Mouse (Mus musculus) thymus, postnatal 0 days (tissue): Measurements from ENCODE around the gene Dram1. TPM values are rescaled to one million over a fixed set of nuclear protein-coding genes. Genes with fewer than 3 reads are reported as not detected.
A peak's percentile ranks its signal among the peaks of the same experiment; 100 is the strongest.

Experiments used
- DNase-seq: peaks from one replicate; pipeline ENCODE4 v3.0.0-alpha.2; 2015; ENCODE audit warnings: low spot score
- polyA plus RNA-seq: library from polyadenylated mRNA; unstranded; fragments of >200 nt; fragmentation: Nextera tagmentation; extraction: Ambion mirVana; gene quantifications from 2 replicates; pipeline ENCODE4 v1.2.1, GENCODE M21; 2015

Gene Dram1
- polyA plus RNA-seq, 1 experiment from 2014 or later: 8.6 TPM

DNA sequence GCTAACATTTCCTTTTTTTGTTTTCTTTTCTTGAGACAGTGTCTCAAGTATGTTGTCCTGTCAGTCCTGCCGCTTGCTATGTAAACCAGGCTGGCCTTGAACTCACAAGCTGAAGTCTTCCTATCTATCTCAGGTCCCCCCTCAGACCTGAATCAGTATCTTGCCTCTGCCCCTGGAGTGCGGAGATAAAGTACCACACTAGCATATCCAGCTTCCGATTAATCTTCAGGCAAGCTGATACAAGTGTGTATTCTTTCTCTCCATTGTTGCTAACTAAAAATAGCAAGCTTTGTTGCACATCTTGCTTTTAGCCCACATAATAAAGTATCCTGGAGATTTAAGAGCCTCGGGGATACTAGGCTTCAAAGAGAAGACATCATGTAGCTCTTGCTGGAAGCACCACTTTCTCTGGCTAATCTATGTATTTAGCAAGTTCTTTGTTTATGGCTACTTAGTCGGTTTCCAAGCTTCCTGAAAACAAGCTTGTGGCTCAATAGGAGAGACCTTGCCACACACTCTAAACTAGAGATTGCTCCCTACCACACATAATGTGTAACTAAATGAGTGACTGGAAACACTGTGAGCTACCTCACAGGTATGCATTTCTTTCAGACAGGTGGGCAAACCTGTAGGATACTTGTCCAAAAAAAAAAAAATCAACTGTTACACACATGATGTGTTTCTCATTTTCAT lies 27.3 kb downstream of the Dram1 start:
- DNase-seq: no peak

- no peak for DNase-seq
Observed at GRCm38 (mm10) chr10:88350687-88351086, 28.2 kb downstream of the Dram1 start.

GRCm38 (mm10) chr10:88349800-88350199 lies 29.1 kb downstream of the Dram1 start:
- DNase-seq: no peak

- no peak for DNase-seq
Observed at GRCm38 (mm10) chr10:88346454-88347245, 32.2 kb downstream of the Dram1 start.

DNA sequence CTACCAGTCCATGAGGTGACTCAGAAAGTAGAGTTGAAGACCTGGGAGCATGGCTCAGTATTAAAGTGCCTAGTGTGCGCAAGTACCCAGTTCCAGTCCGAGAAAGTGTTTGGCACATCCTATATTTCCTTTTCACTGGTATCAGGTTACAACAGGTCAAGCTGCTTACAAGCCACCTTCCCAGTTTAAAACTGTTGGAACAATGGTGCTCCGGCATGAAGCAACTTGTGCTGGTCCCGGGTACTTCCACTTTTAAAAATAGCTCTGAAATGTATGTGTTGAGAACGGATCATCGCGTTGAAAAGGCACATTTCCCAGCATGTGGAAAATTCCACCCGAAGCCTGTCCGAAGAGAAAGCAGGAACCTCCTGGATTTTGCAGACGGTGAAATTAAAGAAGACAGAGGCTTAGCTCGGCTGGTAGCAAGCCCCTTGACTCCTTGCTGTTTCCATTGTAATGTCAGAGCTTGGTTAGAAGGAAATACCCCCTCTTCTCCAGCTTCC lies 32.9 kb downstream of the Dram1 start:
- no peak for DNase-seq

- no peak for DNase-seq
Observed at GRCm38 (mm10) chr10:88341368-88341767, 37.5 kb downstream of the Dram1 start.

GRCm38 (mm10) chr10:88340660-88341059 lies 38.2 kb downstream of the Dram1 start:
- no peak for DNase-seq

DNA sequence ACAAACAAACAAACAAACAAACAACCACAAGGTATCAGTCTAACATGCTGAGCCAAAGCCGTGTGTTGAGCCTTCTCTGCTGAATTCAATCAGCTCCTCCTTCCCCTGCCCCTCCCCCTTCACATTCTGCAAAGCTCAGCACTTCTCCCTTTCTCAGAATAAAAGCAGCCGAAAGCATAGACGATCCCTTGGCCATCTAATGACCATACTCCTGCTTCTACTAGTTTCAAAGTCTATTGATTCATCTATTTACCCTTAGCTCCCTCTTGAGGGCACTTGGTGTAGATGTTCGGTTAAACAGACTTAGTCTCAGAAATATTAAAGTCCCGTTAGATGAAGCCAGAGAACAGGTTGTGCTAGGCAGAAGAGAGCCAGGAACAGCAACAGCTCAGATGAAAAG lies 48.2 kb downstream of the Dram1 start:
- DNase-seq: no peak

GRCm38 (mm10) chr10:88328056-88328450 lies 50.8 kb downstream of the Dram1 start:
- no peak for DNase-seq

DNA sequence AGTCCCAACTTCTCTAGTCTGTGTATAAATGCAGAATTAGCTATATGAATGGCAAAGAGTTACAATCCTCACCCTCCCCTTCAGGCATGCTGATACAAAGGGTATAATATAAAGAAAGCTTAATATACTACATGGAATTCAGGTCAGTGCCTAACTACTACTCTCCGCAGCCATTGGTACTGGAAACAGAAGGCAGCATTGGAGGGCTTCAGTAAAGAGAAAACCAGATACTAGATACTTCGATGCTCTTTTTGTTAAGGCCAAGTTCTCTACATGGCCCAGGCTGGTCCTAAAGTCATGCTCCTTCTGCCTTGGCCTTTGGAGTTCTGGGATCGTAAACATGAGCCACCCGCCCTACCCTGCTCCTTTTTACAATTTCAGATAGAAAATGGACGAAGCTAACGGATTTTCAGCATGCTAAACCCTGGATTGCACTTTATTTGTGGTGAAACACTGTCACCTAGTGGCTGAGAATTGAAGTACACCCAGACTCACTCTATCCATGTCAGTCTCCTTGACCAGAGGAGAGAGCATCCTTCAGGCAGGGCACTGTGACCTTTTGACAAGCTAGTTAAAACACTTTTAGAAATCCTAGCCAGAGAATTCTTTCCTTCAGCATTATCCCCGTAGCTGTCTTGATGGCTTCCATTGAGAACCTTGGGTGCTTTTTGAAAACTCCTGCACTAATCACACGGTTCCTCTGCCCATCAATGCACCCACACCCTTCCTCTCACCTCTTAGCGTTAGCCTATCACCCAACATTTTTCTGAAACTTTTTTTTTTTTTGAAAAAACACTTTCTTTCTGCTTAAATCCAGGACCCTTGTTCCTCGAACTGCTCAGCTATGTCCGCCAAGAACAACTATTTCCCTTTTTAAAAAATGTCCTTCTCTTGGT lies 51.5 kb downstream of the Dram1 start:
- peak; percentile 67 for DNase-seq

- no peak for DNase-seq
Observed at GRCm38 (mm10) chr10:88321739-88322138, 57.1 kb downstream of the Dram1 start.

DNA sequence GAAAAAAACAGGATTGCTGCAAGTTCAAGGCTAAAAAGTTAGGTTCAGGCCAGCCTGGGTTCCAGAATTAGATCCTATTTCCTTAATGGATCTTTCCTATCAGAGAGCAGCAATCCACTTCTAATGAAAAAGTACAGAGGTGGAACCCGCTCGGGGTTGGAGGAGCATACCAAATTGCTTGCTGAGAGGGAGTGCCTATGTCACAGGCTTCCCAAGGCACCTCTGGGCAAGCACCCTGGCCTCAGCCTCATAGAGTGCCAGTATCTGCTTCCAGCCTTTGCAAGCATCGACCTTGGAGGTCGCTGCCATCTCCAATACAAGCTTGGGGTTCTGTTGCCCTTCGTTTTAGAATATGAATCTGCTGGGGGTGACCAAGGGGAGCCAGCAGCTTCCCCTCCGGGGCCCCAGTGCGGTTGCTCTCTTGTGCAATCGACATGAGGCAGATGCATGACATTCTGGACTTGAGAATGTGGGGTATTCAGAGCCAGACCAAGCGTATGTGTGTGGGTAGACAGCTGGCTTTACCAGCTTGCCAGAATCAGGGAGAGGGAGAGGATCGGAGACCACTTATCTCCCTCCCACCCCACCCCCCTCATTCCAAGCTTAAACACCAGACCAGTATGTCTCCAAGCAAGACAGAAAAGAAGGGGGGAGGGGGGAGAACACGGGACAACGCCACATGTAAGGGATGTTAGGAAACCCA lies 58.0 kb downstream of the Dram1 start:
- DNase-seq: no peak

DNA sequence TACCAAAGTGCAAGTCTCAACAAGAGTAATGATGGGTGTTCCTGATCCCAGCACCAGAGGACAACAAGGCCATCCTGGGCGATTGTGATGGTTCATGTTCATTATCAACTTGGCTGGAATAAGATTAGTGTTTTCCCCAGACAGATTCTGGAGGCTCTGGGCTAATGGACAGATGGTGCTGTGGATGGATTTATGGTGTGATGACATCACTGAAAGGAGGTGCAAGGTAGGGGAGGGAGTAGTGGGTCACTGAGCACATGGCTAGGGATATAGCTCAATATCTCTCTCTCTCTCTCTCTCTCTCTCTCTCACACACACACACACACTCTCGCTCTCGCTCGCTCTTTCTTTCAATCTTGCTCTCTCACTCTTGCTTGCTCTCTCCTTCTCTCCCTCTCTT lies 60.7 kb downstream of the Dram1 start:
- DNase-seq: no peak

GRCm38 (mm10) chr10:88317151-88317550 lies 61.7 kb downstream of the Dram1 start:
- no peak for DNase-seq

- no peak for DNase-seq
Observed at GRCm38 (mm10) chr10:88314841-88315240, 64.0 kb downstream of the Dram1 start.

GRCm38 (mm10) chr10:88309851-88310250 lies 69.0 kb downstream of the Dram1 start:
- no peak for DNase-seq

DNA sequence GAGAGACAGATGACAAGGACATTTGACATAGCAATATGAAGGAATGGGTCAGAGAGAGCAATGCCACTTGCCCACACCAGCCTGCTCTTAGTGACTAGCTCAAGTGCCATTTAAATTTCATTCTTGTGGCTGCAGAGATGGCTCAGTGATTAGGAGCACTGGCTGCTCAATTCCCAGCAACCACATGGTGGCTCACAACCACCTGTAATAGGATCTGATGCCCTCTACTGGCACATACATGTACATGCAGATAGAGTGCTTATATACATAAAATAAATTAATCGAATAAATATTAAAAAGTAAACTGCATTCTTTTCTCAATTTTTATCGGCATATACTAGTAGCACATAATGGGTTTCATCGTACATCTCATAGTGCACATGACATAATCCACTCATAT lies 72.6 kb downstream of the Dram1 start:
- DNase-seq: no peak

DNA sequence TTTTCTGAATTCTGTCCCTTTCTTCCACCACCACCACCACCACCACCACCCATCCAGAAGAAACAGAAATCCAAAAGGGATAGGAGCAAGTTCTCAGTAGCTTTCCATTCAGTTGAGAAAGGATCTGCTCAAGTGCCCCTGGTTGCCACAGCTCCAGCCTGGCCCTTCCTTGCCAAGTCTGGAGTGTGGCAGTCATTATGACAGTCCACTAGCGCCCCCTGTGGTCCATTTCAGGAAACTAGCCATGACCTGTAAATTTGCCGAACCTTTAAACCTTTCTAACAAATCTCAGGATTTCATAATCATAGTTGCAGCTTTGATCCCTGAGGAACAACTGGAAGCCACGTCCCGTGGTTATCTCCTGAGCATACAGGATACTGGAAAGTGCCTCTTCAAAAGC lies 74.6 kb downstream of the Dram1 start:
- peak; percentile 66 for DNase-seq

DNA sequence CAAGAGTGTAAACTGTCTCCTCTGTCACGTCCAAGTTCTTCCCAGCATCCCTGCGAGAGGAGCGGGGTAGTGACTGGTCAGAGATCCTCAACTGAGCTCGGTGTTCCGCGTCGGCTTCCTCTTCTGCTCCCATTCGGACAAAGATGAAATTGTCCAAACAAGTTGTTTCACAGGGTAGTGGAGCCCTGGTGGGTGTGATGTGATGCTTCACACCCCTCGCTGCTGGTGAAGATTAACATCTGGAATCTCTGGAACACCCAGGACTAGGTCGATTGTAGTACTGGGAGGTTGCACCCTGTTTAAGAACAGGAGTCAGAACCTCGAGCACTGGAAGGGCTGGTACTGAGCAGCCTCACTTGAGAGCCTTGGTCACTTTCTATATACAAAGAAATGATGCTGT lies 75.8 kb downstream of the Dram1 start:
- DNase-seq: no peak

- no peak for DNase-seq
Observed at GRCm38 (mm10) chr10:88301802-88302470, 76.9 kb downstream of the Dram1 start.
